Mouse (Mus musculus) right cerebral cortex, postnatal 10 days (tissue): ENCODE results near the gene Gm4846.
"Not testable (repeated sequence)": the region's sequence is repeated elsewhere in the genome, so short reads cannot be mapped to it uniquely, and the experiment has no call there.

Experiments
- DNase-seq, 2 experiments: peaks; one replicate each; pipeline ENCODE4 v3.0.0; 2021; ENCODE audit warnings: low spot score in 2 of 2

Gm4846 gene

GRCm38 (mm10) chr1:166497488-166497887, at the start of gene Gm4846:
TSS of gene Gm4846 (minus strand) at chr1:166497588.
- DNase-seq: not testable (repeated sequence)

GRCm38 (mm10) chr1:166531521-166531920, 34.1 kb upstream of the Gm4846 start:
- DNase-seq: not testable (repeated sequence)

GRCm38 (mm10) chr1:166524709-166525108, 27.3 kb upstream of the Gm4846 start:
- not testable (repeated sequence) for DNase-seq

- DNase-seq: not testable (repeated sequence)
These were observed 22.2 kb upstream of the Gm4846 start for GRCm38 (mm10) chr1:166519626-166520025.

GRCm38 (mm10) chr1:166516556-166516955, 19.2 kb upstream of the Gm4846 start:
- no peak for DNase-seq

GRCm38 (mm10) chr1:166504206-166504605, 6.8 kb upstream of the Gm4846 start:
- not testable (repeated sequence) for DNase-seq

- DNase-seq: no peak
These were observed 17.9 kb downstream of the Gm4846 start for GRCm38 (mm10) chr1:166479503-166479902.

GRCm38 (mm10) chr1:166467172-166467571, 30.2 kb downstream of the Gm4846 start:
- no peak for DNase-seq

GRCm38 (mm10) chr1:166462544-166462943, 34.8 kb downstream of the Gm4846 start:
- DNase-seq: no peak

GRCm38 (mm10) chr1:166441992-166442391, 55.4 kb downstream of the Gm4846 start:
- DNase-seq: no peak

- no peak for DNase-seq
These were observed 58.0 kb downstream of the Gm4846 start for GRCm38 (mm10) chr1:166439426-166439825.
